Mouse (Mus musculus) monocyte, adult 5-6 weeks (primary cell): ENCODE measurements around the gene Gm2431. TPM values are rescaled to one million over a fixed set of nuclear protein-coding genes. Genes with fewer than 3 reads are reported as not detected.
"Not testable (repeated sequence)": the region's sequence is repeated elsewhere in the genome, so short reads cannot be mapped to it uniquely, and the experiment has no call there.

Experiments
- ATAC-seq: fragments of 153-309, 156-312 bp; replicated peaks from 2 replicates; pipeline ENCODE4 v1.8.0; 2017; ENCODE audit warnings: mild to moderate bottlenecking; ENCODE audit not compliant: low TSS enrichment, insufficient number of reproducible peaks, severe bottlenecking, poor library complexity, low FRiP score
- total RNA-seq: library from RNA; stranded (forward); fragments of 200-1000, 200-491, 200-594 nt; gene quantifications from 3 replicates; pipeline ENCODE4 v1.2.3, GENCODE M21; 2017

Gm2431 gene
- total RNA-seq, 1 experiment from 2014 or later: not detected

- ATAC-seq: not testable (repeated sequence)
Measured at GRCm38 (mm10) chr7:142229871-142230270, 28.3 kb downstream of the Gm2431 start, which contains the start of gene Krtap5-5. Krtap5-5 (minus strand) TSS chr7:142229971.

DNA sequence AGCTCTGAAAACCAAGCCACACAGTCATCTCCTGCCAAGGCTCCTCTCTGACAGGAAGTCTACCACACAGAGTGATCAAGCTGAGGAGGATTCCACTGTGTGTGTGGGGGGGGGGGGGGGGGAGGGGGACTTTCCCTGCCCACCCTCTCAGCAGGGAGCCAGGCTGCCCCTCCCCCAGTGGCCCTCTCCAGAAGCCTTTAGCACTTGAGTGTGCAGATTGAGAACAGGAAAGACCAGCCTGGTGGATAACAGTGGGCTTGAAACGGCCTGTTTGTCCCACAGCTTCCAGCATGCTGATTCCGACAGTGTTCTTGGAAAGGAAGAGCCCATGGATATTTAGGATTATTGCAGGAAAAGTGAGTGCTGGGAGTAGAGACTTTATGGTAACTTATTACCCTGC lies 33.6 kb downstream of the Gm2431 start:
- no peak for ATAC-seq

- not testable (repeated sequence) for ATAC-seq
Measured at GRCm38 (mm10) chr7:142212136-142212535, 46.0 kb downstream of the Gm2431 start.

GRCm38 (mm10) chr7:142211559-142211958 lies 46.6 kb downstream of the Gm2431 start, which contains the start of gene Gm7579:
Gm7579 (plus strand) TSS chr7:142211859.
- no peak for ATAC-seq

Other genes with a start within 250 kb of the Gm2431 start
- gene Mob2, start 197.3 kb downstream of the Gm2431 start, total RNA-seq: 38.5 to 50.0 TPM (median 45.2 TPM) in 3 replicates
- gene Dusp8, start 162.5 kb downstream of the Gm2431 start, total RNA-seq: 0.29 to 1.4 TPM in 2 of 3 replicates, not detected in the other
- gene Gm45618, start 137.6 kb downstream of the Gm2431 start, total RNA-seq: not detected in 3 replicates
- gene Gm39115, start 122.3 kb downstream of the Gm2431 start, total RNA-seq: not detected in 3 replicates
- gene Gm45337, start 113.7 kb downstream of the Gm2431 start, total RNA-seq: not detected in 3 replicates
- not detected in 3 replicates for gene Gm29735, start 101.2 kb downstream of the Gm2431 start, total RNA-seq
- gene Gm4553, start 92.6 kb downstream of the Gm2431 start, total RNA-seq: not detected in 3 replicates
- gene Krtap5-2, start 82.3 kb downstream of the Gm2431 start, total RNA-seq: not detected in 3 replicates
- gene Gm10153, start 68.0 kb downstream of the Gm2431 start, total RNA-seq: not detected in 3 replicates
- gene Krtap5-3, start 57.0 kb downstream of the Gm2431 start, total RNA-seq: not detected in 3 replicates
- not detected in 3 replicates for gene Gm7579, start 46.5 kb downstream of the Gm2431 start, total RNA-seq
- not detected in 3 replicates for gene Krtap5-5, start 28.4 kb downstream of the Gm2431 start, total RNA-seq
- not detected in 3 replicates for gene Gm40460, start 17.3 kb downstream of the Gm2431 start, total RNA-seq
- gene Gm4559, start 16.0 kb upstream of the Gm2431 start, total RNA-seq: not detected in 3 replicates
- not detected in 3 replicates for gene Krtap5-1, start 38.8 kb upstream of the Gm2431 start, total RNA-seq
- gene Krtap5-4, start 45.2 kb upstream of the Gm2431 start, total RNA-seq: not detected in 3 replicates
- 10.2 to 46.5 TPM (median 13.9 TPM) in 3 replicates for gene Ifitm10, start 115.4 kb upstream of the Gm2431 start, total RNA-seq
- gene Gm49369, start 124.3 kb upstream of the Gm2431 start, total RNA-seq: 242 to 452 TPM (median 290 TPM) in 3 replicates
- gene Ctsd, start 129.7 kb upstream of the Gm2431 start, total RNA-seq: 304 to 518 TPM (median 326 TPM) in 3 replicates
- gene Syt8, start 176.5 kb upstream of the Gm2431 start, total RNA-seq: not detected in 3 replicates
- gene Tnni2, start 183.5 kb upstream of the Gm2431 start, total RNA-seq: 7.5 to 20.6 TPM (median 11.3 TPM) in 3 replicates
- gene Lsp1, start 202.5 kb upstream of the Gm2431 start, total RNA-seq: 1,011 to 1,374 TPM (median 1,247 TPM) in 3 replicates
- 13.6 to 16.7 TPM (median 15.5 TPM) in 3 replicates for gene Tnnt3, start 240.5 kb upstream of the Gm2431 start, total RNA-seq